Mouse (Mus musculus) yolk sac, embryonic 10.5 days (tissue): Measurements from ENCODE around the gene Gpx1.
"Not testable (repeated sequence)": the region's sequence is repeated elsewhere in the genome, so short reads cannot be mapped to it uniquely, and the experiment has no call there.

Source experiments
- DNase-seq: peaks from one replicate; pipeline ENCODE4 v3.0.0-alpha.2; 2017; ENCODE audit warnings: low spot score

The Gpx1 gene

DNA sequence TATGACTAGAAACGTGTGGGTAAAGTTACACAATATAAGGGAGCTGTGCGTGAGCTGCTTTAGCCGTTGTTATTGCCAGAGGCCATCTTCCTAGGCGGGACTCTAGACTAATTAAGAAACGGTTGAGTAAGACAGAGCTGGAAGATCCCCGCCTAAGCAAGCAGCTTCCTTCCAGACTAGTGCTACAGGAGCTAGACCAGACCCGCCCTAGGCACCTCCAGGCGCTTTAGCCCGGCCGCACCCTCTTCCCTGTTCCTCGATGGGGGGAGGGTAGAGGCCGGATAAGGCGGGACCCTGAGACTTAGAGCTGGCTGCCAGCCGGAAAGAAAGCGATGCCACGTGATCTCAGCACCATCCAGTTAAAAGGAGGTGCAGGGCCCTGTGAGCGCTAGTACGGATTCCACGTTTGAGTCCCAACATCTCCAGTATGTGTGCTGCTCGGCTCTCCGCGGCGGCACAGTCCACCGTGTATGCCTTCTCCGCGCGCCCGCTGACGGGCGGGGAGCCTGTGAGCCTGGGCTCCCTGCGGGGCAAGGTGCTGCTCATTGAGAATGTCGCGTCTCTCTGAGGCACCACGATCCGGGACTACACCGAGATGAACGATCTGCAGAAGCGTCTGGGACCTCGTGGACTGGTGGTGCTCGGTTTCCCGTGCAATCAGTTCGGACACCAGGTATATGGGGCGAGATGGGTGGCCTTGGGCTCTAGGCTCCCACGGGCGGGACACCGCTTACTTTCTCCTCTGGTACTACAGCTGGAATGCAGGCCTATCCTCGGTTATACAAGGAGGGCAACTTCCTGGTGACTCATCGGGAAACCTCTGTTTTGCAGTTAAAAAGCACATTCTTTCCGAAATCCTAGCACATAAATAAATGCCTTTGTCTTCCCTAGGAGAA is at the start of gene Gpx1:
Gene Gpx1 (plus strand): TSS at position 18 of the 896 bp plus-strand sequence.
- peak; percentile 97 for DNase-seq

DNA sequence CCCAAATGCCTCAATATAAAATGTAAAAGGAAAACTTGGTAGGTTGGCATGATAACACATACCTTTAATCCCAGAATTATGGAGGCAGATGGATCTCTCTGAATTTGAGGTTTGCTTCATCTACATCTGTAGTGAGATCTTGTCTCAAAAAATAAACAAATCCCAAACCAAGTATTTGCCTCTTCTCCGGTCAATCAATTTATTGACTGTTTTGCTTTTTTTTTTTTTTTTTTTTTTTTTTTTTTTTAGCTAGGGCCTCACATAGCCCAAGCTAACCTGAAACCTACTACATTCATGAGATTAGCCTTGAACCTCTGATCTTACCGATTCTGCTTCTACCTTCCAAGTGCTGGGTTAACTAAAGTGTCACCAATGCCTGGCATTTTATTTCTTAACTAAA is 49.4 kb upstream of the Gpx1 start:
- no peak for DNase-seq

DNA sequence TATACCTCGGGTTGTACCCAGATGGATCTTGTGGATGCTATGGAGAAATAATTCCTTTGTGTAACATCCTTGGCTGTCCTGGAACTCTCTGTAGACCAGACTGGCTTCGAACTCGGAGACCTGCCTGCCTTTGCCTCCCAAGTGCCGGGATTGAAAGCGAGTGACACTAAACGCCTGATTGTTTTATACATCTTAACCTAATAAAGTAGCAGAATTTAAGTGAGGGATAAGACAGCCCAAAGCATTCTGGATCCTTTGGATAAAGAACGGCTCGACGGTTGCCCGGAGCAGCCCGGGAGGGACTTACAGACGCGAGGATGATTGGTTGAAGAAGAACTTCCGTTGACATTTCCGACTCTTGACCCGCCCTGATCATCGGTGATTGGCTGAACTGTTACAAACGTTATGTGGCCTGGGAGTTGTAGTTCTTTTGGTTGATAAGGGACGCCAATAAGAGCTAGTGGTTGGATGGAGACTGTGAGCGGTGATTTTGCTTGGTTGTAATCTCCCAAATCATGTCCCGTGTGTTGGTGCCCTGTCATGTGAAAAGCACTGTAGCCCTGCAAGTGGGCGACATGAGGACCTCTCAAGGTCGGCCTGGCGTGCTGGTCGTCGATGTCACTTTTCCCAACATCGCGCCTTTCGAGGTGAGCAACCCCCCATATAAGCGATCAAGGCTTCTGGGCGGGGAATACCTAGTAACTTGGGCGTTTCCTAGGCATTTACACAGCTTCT is 48.5 kb upstream of the Gpx1 start, which contains the start of gene Nicn1:
Gene Nicn1 (plus strand): TSS at position 414 of the 735 bp plus-strand sequence.
- peak; percentile 93 for DNase-seq

DNA sequence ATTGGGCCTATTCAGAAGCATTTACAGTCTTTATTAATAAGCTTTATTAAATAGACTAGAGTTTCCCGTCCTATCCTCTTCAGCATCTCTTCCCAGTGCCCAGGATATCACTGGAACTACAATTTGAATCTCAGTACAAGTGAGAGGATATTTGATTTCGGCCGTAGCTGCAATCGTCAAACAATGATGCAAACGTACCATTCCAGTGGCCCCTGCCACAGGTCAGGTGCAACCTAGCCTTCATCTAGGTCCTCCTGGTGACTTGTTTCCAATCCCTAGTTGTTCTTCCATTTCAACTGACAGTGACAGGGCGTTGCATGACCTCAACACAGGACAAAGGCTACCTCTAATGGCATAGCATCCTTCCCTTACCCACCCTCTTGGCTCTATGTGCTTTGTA is 47.9 kb upstream of the Gpx1 start:
- DNase-seq = no peak

DNA sequence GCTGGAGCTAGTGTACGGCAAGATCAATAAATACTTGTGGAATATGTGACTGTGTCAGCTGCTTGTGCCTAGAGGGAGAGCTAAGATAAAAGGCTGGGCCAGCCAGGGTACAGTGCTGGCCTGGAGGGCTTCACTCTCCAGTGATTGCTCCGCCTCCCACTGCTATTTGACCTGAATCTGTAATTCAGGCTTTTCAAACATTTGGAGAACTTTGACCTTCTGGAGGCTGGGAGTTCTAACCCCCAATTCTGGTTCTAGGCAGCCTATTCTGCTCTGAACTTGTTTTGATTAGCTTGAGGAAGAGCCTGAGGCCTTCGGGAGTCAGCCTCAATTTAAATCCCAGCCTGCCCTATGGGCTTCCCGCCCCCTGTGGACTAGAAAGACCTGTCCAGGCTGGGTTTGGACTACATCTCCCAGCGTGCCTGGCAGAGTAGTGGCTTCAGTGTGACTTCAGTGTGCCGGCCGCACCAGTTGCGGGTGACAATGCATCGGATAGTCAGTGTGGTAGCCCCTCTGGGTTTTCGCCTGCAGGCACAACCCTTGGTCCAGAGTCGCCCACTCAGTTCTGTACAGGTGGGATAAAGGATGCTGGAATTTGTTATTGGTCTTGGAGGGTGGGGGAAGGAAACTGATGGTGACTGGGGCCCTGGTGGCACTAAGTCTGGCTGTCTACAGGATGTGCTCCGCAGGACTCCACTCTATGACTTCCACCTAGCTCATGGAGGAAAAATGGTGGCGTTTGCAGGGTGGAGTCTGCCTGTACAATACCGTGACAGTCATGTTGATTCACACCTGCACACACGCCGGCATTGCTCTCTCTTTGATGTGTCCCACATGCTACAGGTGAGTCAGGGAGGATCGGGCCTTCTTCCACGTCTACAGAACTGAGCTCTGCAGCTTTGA is 42.0 kb upstream of the Gpx1 start, which contains the start of gene Amt:
Gene Amt (plus strand): TSS at position 401 of the 903 bp plus-strand sequence.
- peak; percentile 91 for DNase-seq

DNA sequence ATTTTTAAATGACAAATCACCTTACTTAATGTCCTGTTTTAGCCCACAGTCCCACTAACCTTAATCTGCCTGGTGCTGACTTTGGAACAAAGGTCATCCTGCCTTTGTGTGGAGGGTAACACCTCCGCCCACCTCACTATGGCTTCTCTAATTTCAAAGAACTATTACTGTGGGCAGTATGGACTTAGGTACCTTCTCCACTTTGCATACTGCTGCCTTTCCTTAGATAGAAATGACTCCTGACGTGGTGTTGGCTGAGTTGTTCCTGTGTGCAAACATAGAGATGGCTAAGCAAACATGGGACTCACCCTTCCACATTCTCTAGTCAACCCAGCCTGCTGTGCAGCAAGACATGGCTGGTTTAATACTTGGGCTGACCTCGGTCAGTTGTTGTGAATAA is 36.9 kb upstream of the Gpx1 start:
- peak; percentile 75 for DNase-seq

DNA sequence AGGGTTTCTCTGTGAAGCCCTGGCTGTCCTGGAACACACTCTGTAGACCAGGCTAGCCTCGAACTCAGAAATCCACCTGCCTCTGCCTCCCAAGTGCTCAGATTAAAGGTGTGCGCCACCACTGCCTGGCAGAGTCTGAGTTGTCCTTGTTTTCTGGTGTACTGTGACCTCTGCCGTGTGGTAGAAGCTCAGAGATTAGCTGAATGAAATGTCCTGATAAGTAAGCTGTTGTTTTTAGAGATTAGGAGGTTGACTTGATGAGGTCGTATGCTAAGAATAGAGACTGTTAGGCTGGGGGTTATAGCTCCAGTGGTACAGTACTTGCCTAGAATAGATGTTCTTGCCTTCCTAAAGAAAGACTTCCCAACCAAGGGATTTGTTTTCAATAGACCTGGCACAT is 34.0 kb upstream of the Gpx1 start:
- DNase-seq = peak; percentile 35

DNA sequence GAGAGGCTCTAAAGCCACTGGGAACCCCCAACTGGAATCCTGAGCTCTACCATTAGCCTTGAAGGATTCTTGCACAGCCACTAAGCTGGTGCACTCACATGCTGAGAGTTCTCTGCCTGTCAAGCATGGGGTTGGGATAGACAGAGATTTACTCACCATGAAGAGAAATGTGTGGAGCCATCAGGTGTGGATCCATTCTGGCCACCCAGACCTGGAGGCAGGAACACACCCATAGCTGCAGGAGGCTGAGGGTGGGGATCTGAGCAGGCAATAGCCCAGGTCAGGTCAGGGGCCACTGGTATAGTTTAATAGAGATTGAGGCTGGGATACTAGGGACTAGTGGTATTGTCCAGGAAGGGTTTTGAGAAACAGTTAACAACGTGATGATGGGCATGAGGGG is 33.5 kb upstream of the Gpx1 start:
- no peak for DNase-seq

DNA sequence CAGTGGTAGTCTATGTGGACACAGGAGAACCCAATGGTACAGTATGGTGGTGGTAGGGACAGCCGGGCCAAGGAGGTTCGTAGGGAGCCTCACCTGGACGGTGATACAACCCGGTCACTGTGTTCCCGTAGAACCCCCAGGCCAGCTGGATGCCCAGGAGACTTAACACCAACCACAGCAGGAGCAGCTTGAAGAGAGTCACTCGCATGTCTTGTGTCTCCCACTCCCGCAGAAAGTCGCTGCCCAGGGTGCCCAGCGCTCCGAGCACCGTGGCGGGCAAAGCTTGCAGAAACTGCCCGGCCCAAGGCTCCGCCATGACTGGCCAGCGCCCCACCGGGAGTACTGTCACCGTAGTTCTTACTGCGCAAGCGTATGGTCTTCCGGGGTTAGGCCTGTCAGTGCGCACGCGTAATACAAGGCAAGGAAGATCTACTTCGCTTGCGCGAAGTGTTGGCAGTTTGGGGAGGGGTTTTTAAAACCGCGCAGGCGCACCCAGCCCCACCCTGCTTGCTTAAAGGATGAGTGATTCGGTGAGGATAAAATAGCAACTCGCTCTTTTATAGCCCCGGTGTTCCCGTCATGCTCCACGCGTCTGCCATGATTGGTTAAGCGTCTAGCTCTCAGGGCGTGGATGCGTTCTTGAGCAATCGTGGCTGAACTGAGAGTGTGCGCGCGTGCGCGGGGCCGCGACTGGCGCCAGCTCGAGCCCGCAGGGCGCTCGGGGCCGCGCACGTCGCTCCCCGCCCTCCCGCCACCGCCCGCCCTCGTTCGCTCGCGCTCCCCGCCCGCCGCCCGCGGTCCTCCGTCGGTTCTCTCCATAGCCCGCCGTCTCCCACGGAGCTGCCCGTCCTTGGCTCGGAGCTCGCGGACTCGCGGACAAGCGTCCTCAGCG is 32.8 kb upstream of the Gpx1 start, which contains the start of the genes Rhoa and Tcta:
Gene Rhoa (plus strand): TSS at position 501 of the 892 bp plus-strand sequence.
Gene Tcta (minus strand): TSS at position 532 of the 892 bp plus-strand sequence.
- DNase-seq = peak; percentile 99

DNA sequence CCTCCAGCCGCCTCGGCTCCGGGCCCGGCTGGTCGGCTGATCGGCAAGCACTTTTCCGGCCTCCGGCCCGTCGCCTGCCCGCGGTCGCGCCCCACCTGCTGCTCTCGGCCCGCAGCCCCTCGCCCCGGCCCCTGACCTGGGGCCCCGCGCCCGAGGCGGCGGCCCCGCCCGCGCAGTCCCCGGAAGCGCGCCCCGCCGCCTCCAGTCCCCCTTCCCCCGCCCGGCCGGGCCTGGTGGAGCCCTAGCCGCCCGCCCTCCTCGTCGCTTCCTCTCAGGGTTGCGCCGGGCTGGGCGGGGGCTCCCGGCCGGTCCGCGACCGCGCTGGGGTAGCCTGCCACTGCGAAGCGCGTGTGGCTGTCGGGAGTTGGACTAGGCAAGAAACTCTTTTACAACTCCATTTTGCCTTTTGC is 32.1 kb upstream of the Gpx1 start:
- DNase-seq = no peak

DNA sequence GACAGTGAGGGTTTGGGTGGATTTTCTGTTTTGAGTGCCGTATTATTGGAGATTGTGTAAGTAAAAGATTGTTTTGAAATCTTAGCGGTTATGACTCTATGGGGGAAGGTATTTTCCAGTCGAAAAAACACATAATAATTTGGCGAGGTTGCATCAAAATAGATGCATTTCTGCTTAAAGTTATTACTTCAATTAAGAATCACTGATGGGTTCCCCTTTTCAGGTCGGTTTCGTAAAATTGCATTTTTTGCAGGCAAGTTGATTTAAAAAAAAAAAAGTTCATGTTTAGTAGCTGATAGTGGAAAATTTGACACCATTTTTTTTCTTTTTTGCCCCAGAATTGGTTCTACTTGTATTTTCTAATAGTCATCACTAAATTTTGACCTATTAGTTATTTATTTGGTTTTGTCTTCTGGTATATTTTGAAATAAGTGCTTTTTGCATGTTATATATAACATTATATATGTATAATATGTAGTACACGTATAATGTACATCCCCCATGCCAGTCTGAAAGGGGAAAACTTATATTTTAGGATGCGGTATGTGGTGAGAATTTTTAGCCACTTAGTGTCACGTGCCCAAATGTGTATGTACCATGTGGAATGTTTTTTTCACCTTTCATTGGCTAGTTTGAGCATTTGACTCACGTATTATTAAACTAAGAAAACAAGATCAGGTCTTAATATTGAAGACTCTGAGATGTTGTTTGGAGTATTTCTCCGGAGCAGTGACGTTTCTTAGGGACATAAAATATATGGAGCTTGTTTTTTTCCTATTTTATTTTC is 31.5 kb upstream of the Gpx1 start:
- DNase-seq = no peak

DNA sequence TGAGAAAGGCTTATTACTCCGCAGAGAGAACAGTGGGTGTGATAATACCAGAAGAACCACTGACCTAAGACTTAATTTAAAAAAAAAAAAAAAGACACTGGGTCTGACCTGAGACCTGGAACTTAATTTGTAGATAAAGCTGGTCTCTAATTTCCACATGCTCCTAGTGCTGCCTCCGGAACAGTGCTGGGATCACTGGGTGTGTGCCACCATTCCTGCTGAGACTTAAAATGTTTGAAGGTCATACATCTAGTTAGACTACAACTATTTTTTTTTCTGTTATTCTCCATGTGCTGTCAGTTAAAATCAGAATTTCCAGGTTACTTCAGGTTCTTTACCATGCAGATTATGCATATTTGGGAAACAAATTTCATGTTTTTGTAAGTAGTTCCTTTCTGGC is 30.6 kb upstream of the Gpx1 start:
- DNase-seq = no peak

DNA sequence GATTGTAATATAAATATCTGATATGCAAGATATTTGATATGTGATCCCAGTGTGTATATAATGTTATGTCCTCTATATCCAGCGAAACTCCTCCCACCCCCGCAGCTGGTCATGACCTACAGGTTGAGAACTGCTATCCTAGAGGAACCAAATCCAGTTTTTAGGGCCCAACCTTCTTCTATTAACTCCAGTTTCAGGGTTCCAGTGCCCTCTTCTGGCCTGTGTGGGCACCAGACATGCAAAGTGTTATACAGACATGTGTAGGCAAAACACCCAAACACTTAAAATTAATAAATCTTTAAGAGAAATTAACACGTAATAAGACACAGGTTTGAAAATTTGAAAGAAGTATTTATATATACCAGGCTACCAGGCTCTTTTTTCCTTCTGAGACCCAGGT is 21.1 kb upstream of the Gpx1 start:
- no peak for DNase-seq

DNA sequence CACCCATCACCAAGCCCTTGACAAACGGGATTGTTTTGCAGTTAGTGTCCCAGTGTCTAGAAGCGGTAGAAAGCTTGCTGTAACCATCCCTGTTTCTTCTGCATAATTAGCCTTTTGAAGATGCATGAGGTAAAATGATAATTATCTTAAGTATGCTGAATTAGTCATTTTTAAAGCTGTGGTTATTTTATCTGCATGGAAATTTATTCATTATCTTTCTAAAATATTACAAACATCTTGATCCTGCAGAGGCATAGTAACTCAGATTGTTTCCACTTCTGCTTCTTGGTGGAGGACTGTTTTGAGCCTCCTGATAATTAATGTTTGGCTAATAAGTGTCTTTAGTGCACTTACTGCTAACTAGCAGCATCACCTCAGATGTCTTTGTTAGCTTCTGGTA is 20.2 kb upstream of the Gpx1 start:
- no peak for DNase-seq

DNA sequence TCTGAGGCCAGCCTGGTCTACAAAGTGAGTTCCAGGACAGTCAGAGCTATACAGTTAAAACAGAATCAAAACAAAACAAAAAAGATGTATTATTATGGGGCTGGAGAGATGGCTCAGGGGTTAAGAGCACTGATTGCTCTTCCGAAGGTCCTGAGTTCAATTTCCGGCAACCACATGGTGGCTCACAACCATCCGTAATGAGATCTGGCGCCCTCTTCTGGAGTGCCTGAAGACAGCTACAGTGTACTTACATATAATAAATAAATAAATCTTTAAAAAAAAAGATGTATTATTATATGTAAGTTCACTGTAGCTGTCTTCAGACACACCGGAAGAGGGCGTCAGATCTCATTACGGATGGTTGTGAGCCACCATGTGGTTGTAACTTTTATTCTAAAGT is 16.6 kb upstream of the Gpx1 start:
- not testable (repeated sequence) for DNase-seq

DNA sequence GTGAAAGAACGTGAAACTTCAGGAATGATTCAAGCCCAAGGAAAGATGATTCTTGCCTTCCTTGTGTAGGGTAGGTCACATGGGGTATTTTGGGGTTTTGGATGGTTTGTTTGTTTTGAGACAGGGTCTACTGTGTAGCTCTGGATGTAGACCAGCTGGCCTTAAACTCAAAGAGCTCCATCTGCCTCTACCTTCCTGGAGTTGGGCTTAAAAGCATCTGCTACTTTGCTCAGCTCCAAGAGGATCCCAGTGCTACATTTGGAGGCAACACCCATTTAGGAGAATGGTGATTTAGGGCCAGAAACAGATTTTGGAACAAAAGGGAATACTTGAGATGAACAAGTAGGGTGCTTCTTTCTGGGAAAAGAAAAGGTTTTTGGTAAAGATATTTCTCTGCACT is 13.9 kb upstream of the Gpx1 start:
- DNase-seq = no peak

DNA sequence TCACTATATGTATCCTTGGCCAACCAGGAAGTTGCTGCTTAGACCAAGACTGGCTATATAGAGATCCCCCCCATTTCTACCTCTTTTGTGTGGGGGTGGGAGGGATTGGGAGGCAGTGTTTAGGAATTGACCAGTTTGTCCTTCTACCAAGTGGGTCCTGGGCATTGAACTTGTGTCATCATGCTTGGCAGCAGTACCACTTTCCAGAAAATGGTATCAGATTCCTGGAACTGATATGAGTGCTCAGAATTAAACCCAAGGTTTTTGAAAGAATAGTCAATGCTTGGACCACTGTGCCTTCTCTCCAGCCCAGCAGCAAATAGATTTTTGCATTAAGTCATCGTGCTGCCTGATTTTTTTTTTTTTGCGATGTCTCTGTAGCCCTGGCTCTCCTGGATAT is 12.9 kb upstream of the Gpx1 start:
- no peak for DNase-seq

DNA sequence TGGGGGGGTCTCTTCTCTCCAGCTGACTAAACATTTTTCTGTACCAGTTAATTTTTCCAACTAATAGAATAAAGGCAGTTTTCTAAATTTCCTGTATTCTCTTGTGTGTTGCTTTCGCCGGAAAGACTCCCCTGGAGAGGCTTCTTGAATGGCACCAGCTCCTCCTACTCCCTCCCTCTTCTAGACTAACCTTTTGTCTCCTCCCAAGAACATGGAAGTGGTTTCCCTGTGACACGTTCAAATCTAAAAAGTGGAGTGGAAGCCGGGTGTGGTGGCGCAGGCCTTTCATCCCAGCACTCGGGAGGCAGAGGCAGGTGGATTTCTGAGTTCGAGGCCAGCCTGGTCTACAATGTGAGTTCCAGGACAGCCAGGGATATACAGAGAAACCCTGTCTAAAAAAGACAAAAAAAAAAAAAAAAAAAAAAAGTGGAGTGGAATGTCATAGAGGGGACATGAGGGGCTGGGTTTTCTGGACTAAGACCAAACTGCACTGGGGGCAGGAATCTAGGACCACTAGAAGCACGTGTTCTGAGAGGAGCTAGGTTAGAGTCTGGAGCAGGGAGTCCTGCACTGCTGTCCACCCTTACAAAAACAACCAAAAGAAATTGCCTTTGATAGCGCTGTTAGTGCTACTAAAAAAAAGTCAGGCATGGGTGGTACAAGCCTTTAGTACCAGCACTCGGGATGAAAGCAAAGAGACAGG is 704 bp upstream of the Gpx1 start:
- DNase-seq = peak; percentile 13

DNA sequence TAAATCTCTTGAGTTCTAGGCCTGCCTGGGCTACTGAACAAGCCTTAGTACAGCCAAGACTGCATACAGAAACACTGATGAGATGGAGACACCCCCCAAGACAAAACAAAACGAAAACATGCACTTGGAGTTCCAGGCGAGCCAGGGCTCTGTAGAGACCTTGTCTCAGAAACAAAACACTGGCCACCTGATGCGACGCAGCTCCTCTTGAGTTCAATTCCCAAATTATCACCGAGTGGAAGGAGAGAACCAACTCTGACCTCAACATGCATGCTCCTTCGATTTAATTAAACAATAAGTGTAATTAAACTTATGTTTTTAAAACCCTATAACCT is 185 bp upstream of the Gpx1 start:
- no peak for DNase-seq

DNA sequence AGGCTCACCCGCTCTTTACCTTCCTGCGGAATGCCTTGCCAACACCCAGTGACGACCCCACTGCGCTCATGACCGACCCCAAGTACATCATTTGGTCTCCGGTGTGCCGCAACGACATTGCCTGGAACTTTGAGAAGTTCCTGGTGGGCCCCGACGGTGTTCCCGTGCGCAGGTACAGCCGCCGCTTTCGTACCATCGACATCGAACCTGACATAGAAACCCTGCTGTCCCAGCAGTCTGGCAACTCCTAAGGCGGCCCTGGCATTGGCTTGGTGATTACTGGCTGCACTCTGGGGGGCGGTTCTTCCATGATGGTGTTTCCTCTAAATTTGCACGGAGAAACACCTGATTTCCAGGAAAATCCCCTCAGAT is 1.2 kb downstream of the Gpx1 start:
- DNase-seq = no peak
